Mouse (Mus musculus): ENCODE measurements around the gene Ptges2. TPM values are rescaled to one million over a fixed set of nuclear protein-coding genes. Genes with fewer than 3 reads are reported as not detected.

The Ptges2 gene
- total RNA-seq, 1 experiment from 2014 or later, result 7.1 TPM

Other genes with a start within 250 kb of the Ptges2 start
- 20.7 and 34.7 TPM in 2 replicates for gene Prrc2b, start 244.8 kb upstream of the Ptges2 start, total RNA-seq (2017)
- 22.7 and 33.6 TPM in 2 replicates for gene Pomt1, start 159.3 kb upstream of the Ptges2 start, total RNA-seq (2017)
- 21.3 and 27.0 TPM in 2 replicates for gene Uck1, start 135.7 kb upstream of the Ptges2 start, total RNA-seq (2017)
- 42.8 and 48.4 TPM in 2 replicates for gene Golga2, start 108.5 kb upstream of the Ptges2 start, total RNA-seq (2017)
- 324 and 355 TPM in 2 replicates for gene Swi5, start 107.8 kb upstream of the Ptges2 start, total RNA-seq (2017)
- gene Ciz1, start 43.6 kb upstream of the Ptges2 start, total RNA-seq (2017), result 64.1 and 76.5 TPM in 2 replicates
- not detected in 2 replicates for gene Dnm1, start 42.6 kb upstream of the Ptges2 start, total RNA-seq (2017)
- 2.1 and 6.5 TPM in 2 replicates for gene 1110008P14Rik, start 14.0 kb upstream of the Ptges2 start, total RNA-seq (2017)
- gene Lcn2, start 7.6 kb upstream of the Ptges2 start, total RNA-seq (2017), result 17.2 and 22.0 TPM in 2 replicates
- 2.8 and 3.3 TPM in 2 replicates for gene Naif1, start 54.6 kb downstream of the Ptges2 start, total RNA-seq (2017)
- gene Slc25a25, start 55.5 kb downstream of the Ptges2 start, total RNA-seq (2017), result 7.9 and 12.7 TPM in 2 replicates
- 3.6 and 3.9 TPM in 2 replicates for gene Fam102a, start 139.4 kb downstream of the Ptges2 start, total RNA-seq (2017)
- 37.1 and 40.5 TPM in 2 replicates for gene Dpm2, start 175.0 kb downstream of the Ptges2 start, total RNA-seq (2017)
- not detected in 2 replicates for gene Pip5kl1, start 178.9 kb downstream of the Ptges2 start, total RNA-seq (2017)
- gene 9430097D07Rik, start 179.8 kb downstream of the Ptges2 start, total RNA-seq (2017), result not detected in 2 replicates
- gene St6galnac4, start 191.2 kb downstream of the Ptges2 start, total RNA-seq (2017), result 25.7 and 28.8 TPM in 2 replicates
- 12.7 and 22.9 TPM in 2 replicates for gene St6galnac6, start 203.8 kb downstream of the Ptges2 start, total RNA-seq (2017)
- 3.5 TPM in 2 replicates for gene Ak1, start 225.9 kb downstream of the Ptges2 start, total RNA-seq (2017)